Mouse (Mus musculus) heart, embryonic 13.5 days (tissue): ENCODE measurements around the gene Ccnd1. TPM values are rescaled to one million over a fixed set of nuclear protein-coding genes. Genes with fewer than 3 reads are reported as not detected.
"Not testable (repeated sequence)": the region's sequence is repeated elsewhere in the genome, so short reads cannot be mapped to it uniquely, and the experiment has no call there.

Experiments
- ATAC-seq: fragments of 200-750 bp; cut with Nextera tagmentation; 2 replicates; pipeline ENCODE4 v1.8.0; 2017; ENCODE audit warnings: moderate TSS enrichment; ENCODE audit not compliant: insufficient number of reproducible peaks, low FRiP score, low TSS enrichment; ENCODE audit errors: extremely low read depth
- H3K27ac ChIP-seq: fragments of 300-500 bp; sonication (generic); replicated peaks from 2 replicates; pipeline ENCODE4 v1.5.1; 2015; ENCODE audit warnings: moderate library complexity, mild to moderate bottlenecking, inconsistent platforms
- H3K27me3 ChIP-seq: fragments of 300-500 bp; sonication (generic); replicated peaks from 2 replicates; pipeline ENCODE4 v1.6.1; 2015; ENCODE audit warnings: mild to moderate bottlenecking, inconsistent platforms
- H3K36me3 ChIP-seq: fragments of 300-500 bp; sonication (generic); 2 replicates; pipeline ENCODE4 v1.6.1; 2015; ENCODE audit warnings: mild to moderate bottlenecking, inconsistent platforms
- H3K4me1 ChIP-seq: fragments of 300-500 bp; sonication (generic); 2 replicates; pipeline ENCODE4 v1.6.1; 2015; ENCODE audit warnings: inconsistent platforms
- H3K4me2 ChIP-seq: fragments of 300-500 bp; sonication (generic); 2 replicates; pipeline ENCODE4 v1.6.1; 2015; ENCODE audit warnings: inconsistent platforms, mild to moderate bottlenecking, moderate library complexity
- H3K4me3 ChIP-seq: fragments of 300-500 bp; sonication (generic); 2 replicates; pipeline ENCODE4 v1.5.1; 2015; ENCODE audit warnings: moderate library complexity, mild to moderate bottlenecking, inconsistent platforms
- H3K9ac ChIP-seq: fragments of 300-500 bp; sonication (generic); 2 replicates; pipeline ENCODE4 v1.6.1; 2015; ENCODE audit warnings: inconsistent platforms, mild to moderate bottlenecking, moderate library complexity
- H3K9me3 ChIP-seq: fragments of 300-500 bp; sonication (generic); 2 replicates; pipeline ENCODE4 v1.6.1; 2016; ENCODE audit warnings: inconsistent platforms
- WGBS: fragments of 180-500 bp; shearing (Covaris S2); methylation state at CpG from one replicate; pipeline ENCODE4 v1.1.7; 2015; ENCODE audit warnings: mixed read lengths; 5-methylcytosine and 5-hydroxymethylcytosine counted together
- polyA plus RNA-seq: library from polyadenylated mRNA; unstranded; fragments of >200 nt; fragmentation: Nextera tagmentation; extraction: Ambion mirVana; gene quantifications from 2 replicates; pipeline ENCODE4 v1.2.1, GENCODE M21; 2015

Ccnd1 gene
- polyA plus RNA-seq, 1 experiment from 2014 or later: 52.6 TPM

GRCm38 (mm10) chr7:144906708-144907397, 32.9 kb downstream of the Ccnd1 start:
- Histone ChIP-seq H3K9ac (peak overlapping the region; percentile 61; the same call in 1 of the 2 replicates), H3K4me2 (peak overlapping the region; percentile 56), H3K4me3 (peak overlapping the region; percentile 15; the same call in 1 of the 2 replicates)

GRCm38 (mm10) chr7:144905514-144905913, 34.2 kb downstream of the Ccnd1 start:
- H3K4me2 ChIP-seq, H3K27ac ChIP-seq, H3K36me3 ChIP-seq, H3K9me3 ChIP-seq, H3K4me3 ChIP-seq, H3K9ac ChIP-seq, ATAC-seq: not testable (repeated sequence)
- Histone ChIP-seq H3K4me1 (peaks cover 12% of the 10 kb centered on the region), H3K27me3 (peaks cover 32% of the 10 kb centered on the region)
- 85% methylated on average over 3 of the region's 3 CpGs for WGBS

More at GRCm38 (mm10) chr7:144906708-144907397, 32.9 kb downstream of the Ccnd1 start:
- no peak overlapping the region for H3K27ac ChIP-seq
- H3K4me1 ChIP-seq: peaks cover 12% of the 10 kb centered on the region
- peaks cover 19% of the 10 kb centered on the region for H3K27me3 ChIP-seq
- WGBS: 10% methylated on average over 28 of the region's 28 CpGs
- ATAC-seq: peak; percentile 20; the same call in 1 of the 2 replicates
- no peaks in the 10 kb centered on the region for H3K36me3 ChIP-seq
- H3K9me3 ChIP-seq: peaks cover 5% of the 10 kb centered on the region; the same call in 1 of the 2 replicates

GRCm38 (mm10) chr7:144898506-144898905, 41.2 kb downstream of the Ccnd1 start:
- no peak for ATAC-seq

GRCm38 (mm10) chr7:144896294-144897218, 43.2 kb downstream of the Ccnd1 start, which contains the start of gene Fgf15:
TSS of gene Fgf15 (plus strand) at chr7:144896531.
- peak within 1 kb of the TSS; percentile 58 for H3K4me3 ChIP-seq
- no peak within 1 kb of the TSS for H3K27ac ChIP-seq
- H3K9me3 ChIP-seq: no peaks in the 10 kb centered on the region
- H3K4me1 ChIP-seq: peaks cover 28% of the 10 kb centered on the region
- peaks cover 95% of the 10 kb centered on the region for H3K27me3 ChIP-seq
- H3K4me2 ChIP-seq: peak within 1 kb of the TSS; percentile 94
- no peak for ATAC-seq
- under 1% methylated on average over 65 of the region's 65 CpGs for WGBS
- peak within 1 kb of the TSS; percentile 77 for H3K9ac ChIP-seq
- no peaks in the 10 kb centered on the region for H3K36me3 ChIP-seq

More at GRCm38 (mm10) chr7:144898506-144898905, 41.2 kb downstream of the Ccnd1 start:
- WGBS: 46% methylated on average over 6 of the region's 6 CpGs
- H3K4me2 ChIP-seq: no peak overlapping the region
- H3K9ac ChIP-seq: no peak overlapping the region
- H3K27ac ChIP-seq: no peak overlapping the region
- no peaks in the 10 kb centered on the region for H3K36me3 ChIP-seq
- no peaks in the 10 kb centered on the region for H3K9me3 ChIP-seq
- H3K27me3 ChIP-seq: peaks cover 89% of the 10 kb centered on the region
- peaks cover 28% of the 10 kb centered on the region for H3K4me1 ChIP-seq
- H3K4me3 ChIP-seq: no peak overlapping the region

GRCm38 (mm10) chr7:144895305-144896111, 44.2 kb downstream of the Ccnd1 start:
- Histone ChIP-seq H3K4me3 (peak overlapping the region; percentile 58), H3K9me3 (no peaks in the 10 kb centered on the region), H3K27ac (no peak overlapping the region), H3K4me2 (peak overlapping the region; percentile 94), H3K9ac (peak overlapping the region; percentile 77), H3K27me3 (peaks cover 92% of the 10 kb centered on the region), H3K36me3 (no peaks in the 10 kb centered on the region), H3K4me1 (peaks cover 28% of the 10 kb centered on the region)
- WGBS: 2% methylated on average over 37 of the region's 37 CpGs
- no peak for ATAC-seq

- Histone ChIP-seq H3K36me3 (no peaks in the 10 kb centered on the region), H3K4me3 (peak overlapping the region; percentile 58; the same call in 1 of the 2 replicates), H3K9ac (no peak overlapping the region), H3K4me1 (peaks cover 28% of the 10 kb centered on the region), H3K9me3 (no peaks in the 10 kb centered on the region), H3K4me2 (peak overlapping the region; percentile 94), H3K27me3 (peaks cover 92% of the 10 kb centered on the region), H3K27ac (no peak overlapping the region)
- no peak for ATAC-seq
- WGBS: 4% methylated on average over 4 of the region's 4 CpGs
Observed at GRCm38 (mm10) chr7:144894706-144895105, 45.0 kb downstream of the Ccnd1 start.

- WGBS: 7% methylated on average over 5 of the region's 5 CpGs
- Histone ChIP-seq H3K9me3 (no peaks in the 10 kb centered on the region), H3K27me3 (peaks cover 92% of the 10 kb centered on the region), H3K36me3 (no peaks in the 10 kb centered on the region), H3K27ac (no peak overlapping the region), H3K4me3 (no peak overlapping the region), H3K4me1 (peaks cover 28% of the 10 kb centered on the region), H3K4me2 (peak overlapping the region; percentile 94), H3K9ac (no peak overlapping the region)
- no peak for ATAC-seq
Observed at GRCm38 (mm10) chr7:144894191-144894590, 45.5 kb downstream of the Ccnd1 start.

- Histone ChIP-seq H3K4me3 (no peak overlapping the region), H3K27me3 (peaks cover 91% of the 10 kb centered on the region), H3K9me3 (no peaks in the 10 kb centered on the region), H3K27ac (no peak overlapping the region), H3K4me2 (no peak overlapping the region), H3K4me1 (peaks cover 28% of the 10 kb centered on the region), H3K9ac (no peak overlapping the region), H3K36me3 (no peaks in the 10 kb centered on the region)
- 51% methylated on average over 6 of the region's 6 CpGs for WGBS
- no peak for ATAC-seq
Observed at GRCm38 (mm10) chr7:144892322-144892721, 47.4 kb downstream of the Ccnd1 start.

- Histone ChIP-seq H3K9me3 (no peaks in the 10 kb centered on the region), H3K27me3 (peaks cover 91% of the 10 kb centered on the region)
- WGBS: 74% methylated on average over 2 of the region's 2 CpGs
Observed at GRCm38 (mm10) chr7:144891863-144892262, 47.9 kb downstream of the Ccnd1 start.

GRCm38 (mm10) chr7:144890661-144891060, 49.1 kb downstream of the Ccnd1 start:
- Histone ChIP-seq H3K27me3 (peaks cover 80% of the 10 kb centered on the region), H3K4me1 (peaks cover 12% of the 10 kb centered on the region)
- not testable (repeated sequence) for H3K9ac ChIP-seq, H3K36me3 ChIP-seq, H3K9me3 ChIP-seq, H3K4me3 ChIP-seq, H3K27ac ChIP-seq, H3K4me2 ChIP-seq, ATAC-seq
- WGBS: 100% methylated on average over 1 of the region's 1 CpGs

More at GRCm38 (mm10) chr7:144891863-144892262, 47.9 kb downstream of the Ccnd1 start:
- H3K4me2 ChIP-seq: no peak overlapping the region
- no peak for ATAC-seq
- no peak overlapping the region for H3K9ac ChIP-seq
- peaks cover 23% of the 10 kb centered on the region for H3K4me1 ChIP-seq
- H3K27ac ChIP-seq: no peak overlapping the region
- H3K36me3 ChIP-seq: no peaks in the 10 kb centered on the region
- no peak overlapping the region for H3K4me3 ChIP-seq
